Mouse (Mus musculus) G1E (cell line): ENCODE measurements around the gene Scn3a.

Experiments
- CTCF ChIP-seq: IDR thresholded peaks from 2 replicates; pipeline ENCODE4 v1.5.1; 2012; ENCODE audit warnings: low read depth, low read length, inconsistent platforms, mixed read lengths
- GATA1 ChIP-seq: IDR thresholded peaks from 2 replicates; pipeline ENCODE4 v1.6.1; 2012; ENCODE audit warnings: borderline replicate concordance, low read length, inconsistent platforms, mixed read lengths
- GATA2 ChIP-seq: IDR thresholded peaks from 2 replicates; pipeline ENCODE4 v1.6.1; 2012; ENCODE audit warnings: low read depth, low read length, inconsistent platforms, borderline replicate concordance
- POLR2AphosphoS5 ChIP-seq: IDR thresholded peaks from 2 replicates; pipeline ENCODE4 v1.6.1; 2012; ENCODE audit warnings: low read depth, low read length, inconsistent platforms; ENCODE audit not compliant: insufficient replicate concordance
- TAL1 ChIP-seq: conservative IDR thresholded peaks from 2 replicates; pipeline ENCODE4 v1.6.1; 2012; ENCODE audit warnings: low read depth, low read length, inconsistent platforms, mixed read lengths

DNA sequence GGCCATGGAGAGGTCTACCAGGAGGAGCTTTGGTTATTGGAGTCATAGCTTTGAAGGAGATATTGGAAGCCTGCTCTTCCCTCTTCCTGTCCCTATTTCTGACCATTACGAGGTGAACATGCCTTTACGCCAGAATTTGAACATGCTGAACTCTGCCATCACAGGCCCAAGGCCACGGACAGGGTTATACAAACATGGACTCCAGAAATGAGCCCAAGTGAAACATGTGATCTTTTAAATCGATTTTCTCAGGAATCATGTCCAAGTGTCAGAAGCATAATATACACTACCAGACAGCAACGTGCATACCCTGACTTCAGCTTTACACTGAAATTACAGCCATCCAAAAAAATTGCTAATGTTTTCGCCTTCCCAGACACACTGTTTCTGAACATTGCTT, 18.8 kb downstream of the Scn3a start:
- TF ChIP-seq CTCF (no peak), GATA1 (no peak), TAL1 (no peak), GATA2 (no peak), POLR2AphosphoS5 (no peak)
